Mouse (Mus musculus) hindbrain, embryonic 11.5 days (tissue): ENCODE measurements around the gene Tmem30b. TPM values are rescaled to one million over a fixed set of nuclear protein-coding genes. Genes with fewer than 3 reads are reported as not detected.
"Not testable (repeated sequence)": the region's sequence is repeated elsewhere in the genome, so short reads cannot be mapped to it uniquely, and the experiment has no call there.

Source experiments
- ATAC-seq: fragments of 200-750 bp; cut with Nextera tagmentation; 2 replicates; pipeline ENCODE4 v1.8.0; 2017; ENCODE audit warnings: mild to moderate bottlenecking, moderate TSS enrichment, moderate library complexity; ENCODE audit not compliant: low FRiP score
- DNase-seq: peaks from one replicate; pipeline ENCODE4 v3.0.0-alpha.2; 2015; ENCODE audit warnings: low spot score
- H3K27ac ChIP-seq: fragments of 300-500 bp; sonication (generic); 2 replicates; pipeline ENCODE4 v1.5.1; 2014; ENCODE audit warnings: mild to moderate bottlenecking, low read depth, low read length
- H3K27me3 ChIP-seq: fragments of 300-500 bp; sonication (generic); 2 replicates; pipeline ENCODE4 v1.6.1; 2014; ENCODE audit warnings: mild to moderate bottlenecking, low read length, moderate library complexity, mixed read lengths; ENCODE audit not compliant: control insufficient read depth, insufficient read depth
- H3K36me3 ChIP-seq: fragments of 300-500 bp; sonication (generic); 2 replicates; pipeline ENCODE4 v1.6.1; 2014; ENCODE audit warnings: mild to moderate bottlenecking, low read length, moderate library complexity, mixed read lengths; ENCODE audit not compliant: control insufficient read depth, insufficient read depth
- H3K4me1 ChIP-seq: fragments of 300-500 bp; sonication (generic); replicated peaks from 2 replicates; pipeline ENCODE4 v1.6.1; 2014; ENCODE audit warnings: low read length, mixed read lengths; ENCODE audit not compliant: control insufficient read depth, insufficient read depth
- H3K4me2 ChIP-seq: fragments of 300-500 bp; sonication (generic); replicated peaks from 2 replicates; pipeline ENCODE4 v1.6.1; 2014; ENCODE audit warnings: mild to moderate bottlenecking, low read depth, low read length
- H3K4me3 ChIP-seq: fragments of 300-500 bp; sonication (generic); 2 replicates; pipeline ENCODE4 v1.5.1; 2014; ENCODE audit warnings: low read depth, low read length
- H3K9ac ChIP-seq: fragments of 300-500 bp; sonication (generic); 2 replicates; pipeline ENCODE4 v1.6.1; 2014; ENCODE audit warnings: low read depth, low read length
- H3K9me3 ChIP-seq: fragments of 300-500 bp; sonication (generic); 2 replicates; pipeline ENCODE4 v1.6.1; 2016; ENCODE audit warnings: low read length; ENCODE audit not compliant: control insufficient read depth
- WGBS: fragments of 180-500 bp; shearing (Covaris S2); extraction: QIAGEN DNeasy Blood & Tissue Kit; methylation state at CpG from one replicate; pipeline ENCODE4 v1.1.7; 2014; 5-methylcytosine and 5-hydroxymethylcytosine counted together
- polyA plus RNA-seq: library from polyadenylated mRNA; unstranded; fragments of >200 nt; fragmentation: Nextera tagmentation; extraction: Ambion mirVana; gene quantifications from 2 replicates; pipeline ENCODE4 v1.2.1, GENCODE M21; 2014

The Tmem30b gene
- polyA plus RNA-seq, 1 experiment from 2014 or later = 3.1 TPM

GRCm38 (mm10) chr12:73545672-73546085, 513 bp downstream of the Tmem30b start:
- peaks cover 52% of the 10 kb centered on the region for H3K27me3 ChIP-seq

GRCm38 (mm10) chr12:73544736-73545671, 1.2 kb downstream of the Tmem30b start:
- WGBS = 15% methylated on average over 48 of the region's 48 CpGs
- no peak overlapping the region for H3K27ac ChIP-seq

More at GRCm38 (mm10) chr12:73545672-73546085, 513 bp downstream of the Tmem30b start:
- peak overlapping the region; percentile 37; the same call in 1 of the 2 replicates for H3K9ac ChIP-seq
- H3K9me3 ChIP-seq = no peaks in the 10 kb centered on the region
- H3K36me3 ChIP-seq = no peaks in the 10 kb centered on the region
- peak; percentile 76 for DNase-seq
- no peak overlapping the region for H3K27ac ChIP-seq
- ATAC-seq = peak; percentile 51; the same call in 1 of the 2 replicates
- WGBS = 2% methylated on average over 49 of the region's 55 CpGs
- peak overlapping the region; percentile 38 for H3K4me3 ChIP-seq
- peak overlapping the region; percentile 53 for H3K4me2 ChIP-seq
- peaks cover 4% of the 10 kb centered on the region; the same call in 1 of the 2 replicates for H3K4me1 ChIP-seq

GRCm38 (mm10) chr12:73543191-73543590, 3.0 kb downstream of the Tmem30b start:
- H3K27me3 ChIP-seq = peaks cover 43% of the 10 kb centered on the region
- ATAC-seq = no peak
- 86% methylated on average over 5 of the region's 5 CpGs for WGBS

More at GRCm38 (mm10) chr12:73544736-73545671, 1.2 kb downstream of the Tmem30b start:
- Histone ChIP-seq H3K9me3 (no peaks in the 10 kb centered on the region), H3K9ac (no peak overlapping the region), H3K27me3 (peaks cover 48% of the 10 kb centered on the region), H3K4me1 (peaks cover 4% of the 10 kb centered on the region; the same call in 1 of the 2 replicates), H3K4me3 (peak overlapping the region; percentile 38), H3K36me3 (no peaks in the 10 kb centered on the region), H3K4me2 (peak overlapping the region; percentile 53)
- ATAC-seq (peak; percentile 10; the same call in 1 of the 2 replicates), DNase-seq (peak; percentile 51)

DNA sequence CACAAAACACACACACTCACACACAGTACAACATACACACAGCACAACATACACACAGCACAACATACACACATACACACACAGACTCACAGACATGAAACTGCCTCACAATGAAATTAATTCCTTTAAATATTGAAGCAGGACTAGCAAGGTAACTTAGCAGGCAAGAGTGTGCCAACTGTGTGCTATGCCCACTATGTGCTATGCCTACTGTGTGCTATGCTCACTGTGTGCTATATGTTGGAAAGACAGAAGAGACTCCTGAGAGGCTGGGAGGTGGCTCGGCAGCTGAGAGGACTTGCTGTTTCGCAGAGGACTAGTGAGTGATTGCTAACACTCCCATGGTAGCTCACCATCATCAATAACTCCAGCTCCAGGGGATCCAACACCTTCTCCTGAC, 5.8 kb downstream of the Tmem30b start:
- H3K4me2 ChIP-seq = no peak overlapping the region
- no peaks in the 10 kb centered on the region for H3K36me3 ChIP-seq
- ATAC-seq (no peak), DNase-seq (no peak)
- no peak overlapping the region for H3K27ac ChIP-seq
- 90% methylated on average over 2 of the region's 2 CpGs for WGBS
- no peaks in the 10 kb centered on the region for H3K9me3 ChIP-seq
- H3K4me1 ChIP-seq = 0 out of 2 replicates have a peak, but pooled peaks cover 1% of the 10 kb centered on the region
- no peak overlapping the region for H3K4me3 ChIP-seq
- no peak overlapping the region for H3K9ac ChIP-seq
- H3K27me3 ChIP-seq = peaks cover 17% of the 10 kb centered on the region

More at GRCm38 (mm10) chr12:73543191-73543590, 3.0 kb downstream of the Tmem30b start:
- no peaks in the 10 kb centered on the region for H3K9me3 ChIP-seq
- no peak overlapping the region for H3K9ac ChIP-seq
- H3K27ac ChIP-seq = no peak overlapping the region
- peaks cover 4% of the 10 kb centered on the region; the same call in 1 of the 2 replicates for H3K4me1 ChIP-seq
- DNase-seq = no peak
- no peak overlapping the region for H3K4me3 ChIP-seq
- no peak overlapping the region for H3K4me2 ChIP-seq
- H3K36me3 ChIP-seq = no peaks in the 10 kb centered on the region

DNA sequence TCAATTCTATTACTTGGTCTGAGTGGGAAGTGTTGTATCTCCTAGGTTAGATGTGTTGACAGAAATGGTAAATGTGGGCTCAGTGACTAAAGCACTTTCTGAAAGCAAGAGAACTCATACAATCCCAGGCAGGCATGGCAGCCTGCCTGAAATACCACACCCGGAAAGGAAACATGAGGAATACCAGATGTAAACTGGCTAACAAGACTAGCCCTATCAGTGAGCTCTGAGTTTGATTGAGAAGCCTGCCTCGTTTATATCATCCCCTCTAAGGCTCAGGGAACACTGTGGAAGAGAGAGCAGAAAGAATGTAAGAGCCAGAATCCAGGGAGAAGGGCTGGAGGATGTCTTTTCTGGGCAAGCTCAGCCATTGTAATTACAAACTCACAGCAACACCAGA, 7.0 kb downstream of the Tmem30b start:
- H3K27me3 ChIP-seq = peaks cover 5% of the 10 kb centered on the region
- H3K4me2 ChIP-seq = no peak overlapping the region
- ATAC-seq (no peak), DNase-seq (peak; percentile 44)
- H3K4me1 ChIP-seq = no peaks in the 10 kb centered on the region
- H3K9me3 ChIP-seq = no peaks in the 10 kb centered on the region
- H3K4me3 ChIP-seq = no peak overlapping the region
- no peak overlapping the region for H3K27ac ChIP-seq
- no peaks in the 10 kb centered on the region for H3K36me3 ChIP-seq
- WGBS = 33% methylated on average over 2 of the region's 2 CpGs
- H3K9ac ChIP-seq = no peak overlapping the region

DNA sequence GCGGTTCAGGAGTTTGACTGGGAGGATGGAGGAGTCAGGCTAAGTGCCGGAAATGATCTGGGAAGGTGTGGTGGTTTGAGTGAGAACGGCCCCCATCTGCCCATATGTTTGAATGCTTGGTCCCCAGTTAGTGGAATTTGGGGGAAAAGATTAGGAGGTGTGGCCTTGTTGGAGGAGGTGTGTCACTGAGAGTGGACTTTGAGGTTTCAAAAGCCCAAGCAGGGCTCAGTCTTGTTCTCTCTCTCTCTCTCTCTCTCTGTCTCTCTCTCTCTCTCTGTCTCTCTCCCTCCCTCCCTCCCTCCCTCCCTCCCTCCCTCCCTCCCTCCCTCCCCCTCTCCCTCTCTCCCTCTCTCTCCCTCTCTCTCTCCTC, 8.1 kb downstream of the Tmem30b start:
- ATAC-seq, H3K27ac ChIP-seq, H3K36me3 ChIP-seq, DNase-seq, H3K4me3 ChIP-seq, H3K27me3 ChIP-seq, H3K9me3 ChIP-seq, H3K9ac ChIP-seq, H3K4me2 ChIP-seq, H3K4me1 ChIP-seq: not testable (repeated sequence)
- WGBS = 47% methylated on average over 3 of the region's 3 CpGs

DNA sequence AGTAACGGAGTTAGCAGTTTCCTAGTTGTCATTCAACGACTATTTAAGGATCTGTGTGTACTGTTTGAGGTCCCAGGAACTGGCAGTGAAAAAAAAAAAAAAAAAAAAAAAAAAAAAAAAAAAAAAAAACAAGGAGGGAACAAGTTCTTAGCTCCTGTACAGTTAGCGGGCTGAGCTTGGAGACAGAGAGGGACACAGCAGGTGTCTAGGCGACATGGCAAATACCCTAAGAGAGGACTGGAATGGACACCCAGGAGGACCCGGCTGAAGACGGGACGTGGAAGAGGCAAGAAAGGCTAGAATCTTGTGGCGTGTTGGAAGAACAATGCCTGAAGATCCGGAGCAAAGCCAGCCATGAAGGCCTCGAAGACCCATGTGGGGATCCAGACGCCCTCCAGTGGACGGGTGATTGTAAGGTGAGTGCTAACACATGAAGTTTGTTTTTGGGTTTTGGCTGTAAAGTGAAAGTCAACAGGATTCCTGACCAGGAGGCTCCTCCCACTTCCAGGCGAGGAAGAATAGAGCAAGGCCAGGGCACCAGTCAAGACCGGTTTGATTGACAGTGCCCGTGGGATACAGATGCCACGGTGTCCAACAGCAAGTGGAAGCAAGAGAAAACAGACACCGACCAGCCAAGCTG, 8.6 kb downstream of the Tmem30b start:
- Histone ChIP-seq H3K9me3 (no peaks in the 10 kb centered on the region), H3K36me3 (no peaks in the 10 kb centered on the region), H3K4me2 (0 out of 2 replicates have a peak overlapping the region, but pooled peaks have one; percentile 14), H3K4me1 (no peaks in the 10 kb centered on the region), H3K4me3 (no peak overlapping the region), H3K27me3 (peaks cover 2% of the 10 kb centered on the region; the same call in 1 of the 2 replicates), H3K27ac (no peak overlapping the region), H3K9ac (no peak overlapping the region)
- 25% methylated on average over 17 of the region's 17 CpGs for WGBS
- DNase-seq = no peak
- no peak for ATAC-seq

DNA sequence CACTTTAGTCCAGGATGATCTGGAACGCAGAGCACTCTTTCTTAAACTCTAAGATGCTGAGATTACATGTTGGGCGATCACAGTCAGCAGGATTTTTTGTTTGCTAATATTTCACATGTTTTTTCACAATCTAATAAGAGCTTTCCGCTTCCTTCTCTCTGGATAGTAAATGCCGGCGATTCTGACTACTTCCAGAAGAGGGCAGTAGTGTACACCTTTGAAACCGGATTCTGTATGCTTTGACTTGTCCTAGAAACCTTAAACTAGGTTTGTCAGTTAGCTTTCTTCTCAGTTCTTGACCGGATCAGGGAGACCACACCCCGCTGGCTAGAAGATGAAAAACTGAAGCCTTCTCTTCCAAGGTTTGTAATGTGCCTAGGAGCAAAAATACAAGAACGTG, 11.6 kb downstream of the Tmem30b start:
- 14% methylated on average over 9 of the region's 9 CpGs for WGBS
- Histone ChIP-seq H3K4me1 (no peaks in the 10 kb centered on the region), H3K36me3 (no peaks in the 10 kb centered on the region), H3K27ac (no peak overlapping the region), H3K9ac (no peak overlapping the region), H3K4me2 (no peak overlapping the region), H3K9me3 (no peaks in the 10 kb centered on the region), H3K4me3 (no peak overlapping the region), H3K27me3 (no peaks in the 10 kb centered on the region)
- no peak for ATAC-seq
- peak; percentile 88 for DNase-seq
